Mouse (Mus musculus) small intestine, adult 2 months (tissue): ENCODE data around the gene Elf3.

Experiments
- CTCF ChIP-seq: fragments of 200-500 bp; IDR thresholded peaks from 2 replicates; pipeline ENCODE4 v1.5.1; 2012; ENCODE audit warnings: low read depth, mild to moderate bottlenecking, control low read depth, inconsistent platforms, low read length, moderate library complexity, mixed read lengths; ENCODE audit not compliant: insufficient replicate concordance, insufficient read length; ENCODE audit errors: extremely low read depth
- POLR2A ChIP-seq: fragments of 200-500 bp; IDR thresholded peaks from 2 replicates; pipeline ENCODE4 v1.6.1; 2012; ENCODE audit warnings: low read depth, mild to moderate bottlenecking, control low read depth, inconsistent platforms, low read length, moderate library complexity

GRCm38 (mm10) chr1:135282536-135283286 lies 24.3 kb upstream of the Elf3 start:
- TF ChIP-seq CTCF (no peak), POLR2A (no peak)
